Mouse (Mus musculus) heart, postnatal 4 days (tissue): ENCODE results near the gene Zfyve21. TPM values are rescaled to one million over a fixed set of nuclear protein-coding genes. Genes with fewer than 3 reads are reported as not detected.

Experiments
- DNase-seq: peaks from one replicate; pipeline ENCODE4 v3.0.0; 2021
- total RNA-seq, 2 experiments: library from RNA; stranded (reverse); gene quantifications; 2 replicates each; pipeline ENCODE4 v1.2.3; 2021

Zfyve21 gene
- total RNA-seq, 2 experiments from 2014 or later: 36.2 to 38.7 TPM

- DNase-seq: no peak
These were observed 32.0 kb downstream of the Zfyve21 start for GRCm38 (mm10) chr12:111845953-111846352.

GRCm38 (mm10) chr12:111846815-111847214 lies 32.8 kb downstream of the Zfyve21 start:
- no peak for DNase-seq

DNA sequence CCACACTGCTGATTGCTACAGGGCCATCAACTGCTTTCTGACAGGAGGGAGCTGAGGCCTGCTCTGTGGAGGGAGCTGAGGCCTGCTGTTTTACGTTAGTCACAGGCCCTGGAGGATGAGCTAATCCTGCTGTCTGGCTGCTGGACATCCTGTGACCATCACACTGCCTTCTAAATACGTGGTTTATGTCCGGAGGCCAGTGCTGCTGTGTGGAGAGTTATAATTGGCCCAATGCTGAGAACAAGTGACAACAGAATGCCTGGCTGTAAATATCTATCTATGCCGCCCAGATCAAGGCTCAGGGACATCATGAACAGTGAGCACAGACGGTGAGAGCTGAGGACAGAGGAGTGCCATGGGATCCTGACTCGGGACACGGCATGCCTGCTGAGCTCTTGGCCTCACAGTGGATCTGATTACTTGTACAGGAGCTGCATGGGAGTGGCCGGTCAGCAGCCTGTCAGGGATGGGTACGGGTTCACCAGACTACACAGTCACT lies 34.4 kb downstream of the Zfyve21 start:
- DNase-seq: peak; percentile 23

GRCm38 (mm10) chr12:111851235-111851634 lies 37.3 kb downstream of the Zfyve21 start:
- DNase-seq: no peak

GRCm38 (mm10) chr12:111851745-111852144 lies 37.8 kb downstream of the Zfyve21 start:
- no peak for DNase-seq

DNA sequence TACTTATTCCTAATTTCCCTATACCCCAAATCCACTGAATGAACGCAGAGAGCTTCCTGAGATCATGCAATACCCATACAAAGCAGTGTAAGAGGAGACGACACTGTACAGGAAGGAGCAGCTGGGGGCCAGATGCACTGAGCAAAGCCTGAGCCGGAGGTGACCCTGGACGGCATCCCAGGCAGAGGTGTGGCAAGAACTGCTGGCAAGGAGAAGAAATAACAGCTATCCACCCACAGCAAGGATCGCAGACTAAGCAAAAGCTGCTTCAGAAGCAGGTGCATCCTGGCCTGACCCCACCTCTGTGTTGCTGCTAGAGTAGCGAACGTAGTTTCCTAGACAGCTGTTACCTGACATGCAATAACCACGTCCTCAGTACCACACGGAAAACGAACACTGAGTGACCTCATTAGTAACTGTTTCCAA lies 39.1 kb downstream of the Zfyve21 start:
- peak; percentile 54 for DNase-seq

- DNase-seq: no peak
These were observed 39.6 kb downstream of the Zfyve21 start for GRCm38 (mm10) chr12:111853546-111853945.

DNA sequence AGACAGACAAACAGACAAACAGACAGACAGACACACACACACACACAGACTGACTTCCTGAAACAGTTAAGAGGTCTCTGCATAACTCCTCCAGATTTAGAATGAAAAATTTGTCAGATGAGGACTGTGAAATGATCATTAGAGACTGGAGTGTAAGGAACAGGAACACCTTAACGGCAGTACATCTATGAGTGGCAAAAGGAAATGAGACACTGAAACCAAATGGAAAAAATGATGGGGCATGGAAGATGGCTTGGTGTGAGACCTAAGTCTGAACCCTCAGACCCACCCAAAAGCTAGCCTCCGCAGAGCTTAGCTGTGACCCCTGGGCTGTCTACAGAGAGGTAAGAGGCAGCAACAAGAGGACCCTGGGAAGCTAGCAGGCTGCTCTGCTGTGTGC lies 41.5 kb downstream of the Zfyve21 start:
- DNase-seq: no peak

GRCm38 (mm10) chr12:111864206-111864824 lies 50.3 kb downstream of the Zfyve21 start:
- DNase-seq: no peak

DNA sequence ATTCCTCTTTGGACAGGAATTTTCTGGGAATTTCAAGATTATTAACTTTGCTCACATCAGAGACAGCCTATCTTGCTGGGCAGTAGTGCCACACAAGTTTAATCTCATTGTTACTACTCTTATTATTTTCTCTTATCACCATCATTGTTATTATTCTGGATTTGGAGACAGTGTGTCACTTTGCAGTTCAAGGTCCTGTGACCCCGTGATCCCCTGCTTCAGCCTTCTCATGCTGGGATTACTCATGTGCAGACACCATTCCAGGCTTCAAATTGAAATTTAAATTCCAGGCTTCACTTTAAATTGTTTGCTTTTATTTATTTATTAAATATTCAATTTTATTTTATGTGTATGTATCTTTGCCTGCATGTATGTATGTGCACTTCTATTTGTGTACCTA lies 55.8 kb downstream of the Zfyve21 start:
- no peak for DNase-seq

GRCm38 (mm10) chr12:111870811-111871210 lies 56.8 kb downstream of the Zfyve21 start:
- no peak for DNase-seq

DNA sequence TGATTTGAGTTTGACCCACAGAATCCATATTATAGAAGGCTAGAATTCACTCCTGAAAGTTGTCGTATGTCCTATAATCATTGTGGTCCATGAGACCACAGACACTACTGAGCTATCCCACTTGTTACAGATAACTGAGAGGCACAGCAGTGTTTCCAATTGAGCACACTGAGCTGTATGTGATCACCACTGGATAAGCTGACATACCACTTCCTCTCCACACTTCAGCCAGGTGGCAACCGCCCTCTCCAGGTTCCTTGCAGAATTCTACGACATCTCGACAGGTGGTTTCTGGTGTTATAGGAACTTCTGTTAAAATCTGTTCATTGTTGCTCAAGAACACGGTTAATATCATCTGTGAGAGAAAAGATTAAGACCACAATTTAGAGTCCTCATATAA lies 58.1 kb downstream of the Zfyve21 start:
- DNase-seq: no peak

DNA sequence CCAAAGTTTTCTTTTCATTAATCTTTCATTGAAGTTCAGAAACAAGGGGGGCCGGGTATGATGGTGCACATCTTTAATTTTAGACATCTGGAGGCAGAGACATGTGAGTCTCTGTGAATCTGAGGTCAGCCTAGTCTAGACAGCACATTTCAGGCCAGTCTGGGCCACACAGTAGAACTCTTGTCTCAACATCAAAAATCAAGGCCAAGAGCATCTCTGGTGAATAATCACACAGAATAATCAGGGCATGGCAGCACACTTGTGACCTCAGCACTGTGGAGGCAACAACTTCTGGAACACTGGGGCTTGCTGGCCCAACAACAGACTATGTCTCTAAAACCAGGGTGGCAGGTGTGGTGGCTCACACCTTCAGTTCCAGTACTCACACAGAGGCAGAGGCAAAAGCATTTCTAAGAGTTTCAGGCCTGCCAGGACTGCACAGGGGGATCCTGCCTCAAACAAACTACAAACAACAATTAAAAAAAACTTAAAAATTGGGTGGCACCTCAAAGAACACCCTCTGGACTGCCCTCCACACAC lies 60.7 kb downstream of the Zfyve21 start:
- DNase-seq: no peak

- no peak for DNase-seq
These were observed 61.5 kb downstream of the Zfyve21 start for GRCm38 (mm10) chr12:111875499-111875898.

DNA sequence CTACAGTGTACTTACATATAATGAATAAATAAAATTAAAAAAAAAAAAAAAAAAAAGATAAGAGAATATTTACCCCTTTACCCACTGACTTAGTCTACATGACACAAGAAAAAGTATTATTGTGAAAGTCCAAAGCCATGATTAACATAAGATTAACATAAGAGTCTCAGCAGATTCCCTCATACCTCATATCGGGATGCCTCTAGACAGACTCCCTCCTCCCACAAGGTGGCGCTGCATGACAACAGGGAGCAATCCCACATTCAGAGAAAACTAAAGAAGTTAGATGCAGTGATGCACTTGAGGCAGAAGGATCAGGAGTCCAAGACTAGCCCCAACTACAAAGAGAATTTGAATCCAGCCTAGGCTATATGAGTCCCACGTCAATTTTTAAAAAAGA lies 64.2 kb downstream of the Zfyve21 start:
- peak; percentile 91 for DNase-seq

Other genes with a start within 250 kb of the Zfyve21 start
- gene Mark3, start 239.6 kb upstream of the Zfyve21 start, total RNA-seq: 10 to 100 TPM; 77.5 to 79.9 TPM
- gene Ckb, start 141.8 kb upstream of the Zfyve21 start, total RNA-seq: 100 to 1,000 TPM; 165 to 181 TPM
- gene Trmt61a, start 136.1 kb upstream of the Zfyve21 start, total RNA-seq: 1 to 10 TPM; 9.4 to 9.8 TPM
- 10 to 100 TPM; 29.3 to 32.6 TPM for gene Bag5, start 100.9 kb upstream of the Zfyve21 start, total RNA-seq
- 10 to 100 TPM; 40.0 to 42.1 TPM for gene Apopt1, start 100.9 kb upstream of the Zfyve21 start, total RNA-seq
- 100 to 1,000 TPM; 159 to 169 TPM for gene Klc1, start 55.3 kb upstream of the Zfyve21 start, total RNA-seq
- gene Xrcc3, start 297 bp upstream of the Zfyve21 start, total RNA-seq: 1 to 10 TPM; 4.8 to 5.5 TPM
- gene Ppp1r13b, start 93.9 kb downstream of the Zfyve21 start, total RNA-seq: 10 to 100 TPM; 24.8 to 25.7 TPM
- 1,000 to 10,000 TPM; 1,243 to 1,298 TPM for gene Atp5mpl, start 152.8 kb downstream of the Zfyve21 start, total RNA-seq
- under 1 TPM; 0.33 to 0.50 TPM for gene Tdrd9, start 157.4 kb downstream of the Zfyve21 start, total RNA-seq
- gene Rd3l, start 167.1 kb downstream of the Zfyve21 start, total RNA-seq: under 1 TPM; 0.29 to 0.90 TPM